Mouse (Mus musculus): ENCODE results near the gene 4931428L18Rik.

The 4931428L18Rik gene

GRCm38 (mm10) chr1:31222564-31222963, at the start of gene 4931428L18Rik, which contains the start of gene Pih1d3:
4931428L18Rik (minus strand) TSS chr1:31222684.
Pih1d3 (plus strand) TSS chr1:31222838.
- DNase-seq (ENCODE audit: low read depth, low spot score) = no peak

- DNase-seq (ENCODE audit: low read depth, low spot score) = no peak
Measured at GRCm38 (mm10) chr1:31260218-31260923, 37.9 kb upstream of the 4931428L18Rik start.

- DNase-seq (ENCODE audit: low read depth, low spot score) = peak; percentile 31
Measured at GRCm38 (mm10) chr1:31233319-31234036, 11.0 kb upstream of the 4931428L18Rik start.

GRCm38 (mm10) chr1:31220599-31221250, 1.8 kb downstream of the 4931428L18Rik start:
- no peak for DNase-seq (ENCODE audit: low read depth, low spot score)

- DNase-seq (ENCODE audit: low read depth, low spot score) = no peak
Measured at GRCm38 (mm10) chr1:31214831-31215230, 7.7 kb downstream of the 4931428L18Rik start.

- DNase-seq (ENCODE audit: low read depth, low spot score) = no peak
Measured at GRCm38 (mm10) chr1:31210144-31210543, 12.3 kb downstream of the 4931428L18Rik start.

GRCm38 (mm10) chr1:31205770-31206169, 16.7 kb downstream of the 4931428L18Rik start:
- DNase-seq (ENCODE audit: low read depth, low spot score) = no peak

- DNase-seq (ENCODE audit: low read depth, low spot score) = no peak
Measured at GRCm38 (mm10) chr1:31205346-31205745, 17.1 kb downstream of the 4931428L18Rik start.

- no peak for DNase-seq (ENCODE audit: low read depth, low spot score)
Measured at GRCm38 (mm10) chr1:31203771-31204170, 18.7 kb downstream of the 4931428L18Rik start.

- DNase-seq (ENCODE audit: low read depth, low spot score) = no peak
Measured at GRCm38 (mm10) chr1:31196959-31197358, 25.5 kb downstream of the 4931428L18Rik start.

- DNase-seq (ENCODE audit: low read depth, low spot score) = no peak
Measured at GRCm38 (mm10) chr1:31195633-31196032, 26.9 kb downstream of the 4931428L18Rik start.

GRCm38 (mm10) chr1:31190237-31190866, 32.1 kb downstream of the 4931428L18Rik start:
- no peak for DNase-seq (ENCODE audit: low read depth, low spot score)

- DNase-seq (ENCODE audit: low read depth, low spot score) = no peak
Measured at GRCm38 (mm10) chr1:31178264-31178663, 44.2 kb downstream of the 4931428L18Rik start.

GRCm38 (mm10) chr1:31176101-31176500, 46.4 kb downstream of the 4931428L18Rik start, which contains the start of gene Lgsn:
Lgsn (plus strand) TSS chr1:31176401.
- no peak for DNase-seq (ENCODE audit: low read depth, low spot score)

- no peak for DNase-seq (ENCODE audit: low read depth, low spot score)
Measured at GRCm38 (mm10) chr1:31175401-31175800, 47.1 kb downstream of the 4931428L18Rik start.

GRCm38 (mm10) chr1:31165326-31166121, 57.0 kb downstream of the 4931428L18Rik start:
- DNase-seq (ENCODE audit: low read depth, low spot score) = no peak

GRCm38 (mm10) chr1:31164527-31165189, 57.8 kb downstream of the 4931428L18Rik start:
- DNase-seq (ENCODE audit: low read depth, low spot score) = no peak

GRCm38 (mm10) chr1:31156884-31157283, 65.6 kb downstream of the 4931428L18Rik start:
- DNase-seq (ENCODE audit: low read depth, low spot score) = no peak

GRCm38 (mm10) chr1:31156185-31156584, 66.3 kb downstream of the 4931428L18Rik start:
- DNase-seq (ENCODE audit: low read depth, low spot score) = no peak

- DNase-seq (ENCODE audit: low read depth, low spot score) = peak; percentile 5
Measured at GRCm38 (mm10) chr1:31153793-31154349, 68.6 kb downstream of the 4931428L18Rik start.

All from WW6 (cell line).